Mouse (Mus musculus): ENCODE data around the gene Mnat1. TPM values are rescaled to one million over a fixed set of nuclear protein-coding genes. Genes with fewer than 3 reads are reported as not detected.

Gene Mnat1
- polyA plus RNA-seq, 1 experiment: 7.9 TPM

DNA sequence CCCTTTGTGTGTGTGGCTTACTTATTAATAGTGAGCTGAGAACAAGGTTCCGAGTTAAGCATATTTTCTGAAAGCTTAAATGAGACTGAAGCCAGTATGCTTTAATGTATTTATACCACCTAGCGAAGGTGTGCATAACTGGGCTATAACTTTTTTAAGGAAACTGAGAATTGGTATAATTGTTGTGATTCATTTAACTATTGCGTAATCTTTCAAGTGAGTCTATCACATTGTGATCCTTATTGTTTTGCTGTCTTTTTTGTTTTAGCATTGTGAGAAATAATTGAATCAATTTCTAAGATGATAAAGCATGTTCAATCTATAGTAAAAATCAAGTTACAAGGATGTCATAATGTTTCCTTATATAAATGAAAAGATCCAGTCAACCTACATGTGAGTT, 104.9 kb downstream of the Mnat1 start:
- 86% methylated on average over 3 of the region's 3 CpGs for WGBS
- Histone ChIP-seq H3K36me3 (ENCODE audit: control insufficient read depth, insufficient read depth, low read length) (no peaks in the 10 kb centered on the region), H3K27ac (ENCODE audit: insufficient read depth, low read depth, low read length) (no peak overlapping the region), H3K4me3 (ENCODE audit: insufficient read depth, low read depth, low read length) (no peak overlapping the region), H3K27me3 (replicated peaks; ENCODE audit: control insufficient read depth, insufficient read depth, low read length) (no peaks in the 10 kb centered on the region), H3K4me1 (ENCODE audit: control insufficient read depth, insufficient read depth, low read length) (no peaks in the 10 kb centered on the region)
- TF ChIP-seq CTCF (conservative IDR thresholded peaks at IDR 0.05; ENCODE audit: insufficient read depth, insufficient read length, low read depth, low read length) (no peak), POLR2A (IDR thresholded peaks at IDR 0.05; ENCODE audit: low read depth, low read length) (no peak)
- DNase-seq: no peak

DNA sequence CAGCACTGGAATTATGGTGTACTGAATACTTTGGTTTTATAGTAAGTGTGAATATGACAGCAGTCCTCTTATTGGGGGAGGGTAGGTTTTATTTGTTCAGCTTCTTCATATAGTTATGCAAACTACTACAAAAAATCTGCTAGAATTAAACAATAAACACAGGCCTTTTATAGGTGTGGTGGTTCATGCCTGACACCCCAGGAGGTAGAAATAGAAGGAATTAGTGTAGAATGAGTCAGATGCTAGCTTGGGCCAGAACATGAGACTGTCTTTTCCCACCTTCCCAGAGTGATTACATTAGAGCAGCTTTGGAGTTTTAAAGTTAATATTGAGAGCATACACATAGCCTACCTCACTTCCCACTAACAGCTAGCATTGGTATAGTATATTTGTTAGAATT, 106.7 kb downstream of the Mnat1 start:
- no peak for DNase-seq
- TF ChIP-seq CTCF (conservative IDR thresholded peaks at IDR 0.05; ENCODE audit: insufficient read depth, insufficient read length, low read depth, low read length): no peak
- no peak for TF ChIP-seq POLR2A (IDR thresholded peaks at IDR 0.05; ENCODE audit: low read depth, low read length)
- Histone ChIP-seq H3K4me3 (ENCODE audit: insufficient read depth, low read depth, low read length) (no peak overlapping the region), H3K27ac (ENCODE audit: insufficient read depth, low read depth, low read length) (no peak overlapping the region), H3K27me3 (replicated peaks; ENCODE audit: control insufficient read depth, insufficient read depth, low read length) (no peaks in the 10 kb centered on the region), H3K4me1 (ENCODE audit: control insufficient read depth, insufficient read depth, low read length) (no peaks in the 10 kb centered on the region), H3K36me3 (ENCODE audit: control insufficient read depth, insufficient read depth, low read length) (no peaks in the 10 kb centered on the region)

DNA sequence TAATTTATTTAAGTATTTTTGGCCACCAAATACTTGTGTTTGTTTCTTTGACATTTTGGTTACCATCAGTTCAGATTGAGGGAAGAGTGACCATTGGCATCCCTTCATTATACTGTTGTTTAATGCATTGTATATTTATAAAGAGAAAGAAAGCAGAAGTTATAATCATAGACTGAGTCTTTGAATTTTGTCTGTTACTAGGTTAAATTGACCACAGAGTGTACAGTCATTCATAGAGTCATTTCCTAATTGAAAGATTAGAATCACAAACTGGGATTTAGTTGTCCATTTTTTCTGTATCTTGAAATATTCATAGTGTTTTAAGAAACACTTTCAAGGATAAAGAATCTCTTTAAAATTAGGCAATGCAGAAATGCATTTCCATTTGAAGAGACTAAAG, 108.0 kb downstream of the Mnat1 start:
- Histone ChIP-seq H3K36me3 (ENCODE audit: control insufficient read depth, insufficient read depth, low read length) (no peaks in the 10 kb centered on the region), H3K4me1 (ENCODE audit: control insufficient read depth, insufficient read depth, low read length) (no peaks in the 10 kb centered on the region), H3K27ac (ENCODE audit: insufficient read depth, low read depth, low read length) (no peak overlapping the region), H3K4me3 (ENCODE audit: insufficient read depth, low read depth, low read length) (no peak overlapping the region), H3K27me3 (replicated peaks; ENCODE audit: control insufficient read depth, insufficient read depth, low read length) (no peaks in the 10 kb centered on the region)
- no peak for DNase-seq
- no peak for TF ChIP-seq CTCF (conservative IDR thresholded peaks at IDR 0.05; ENCODE audit: insufficient read depth, insufficient read length, low read depth, low read length)
- no peak for TF ChIP-seq POLR2A (IDR thresholded peaks at IDR 0.05; ENCODE audit: low read depth, low read length)

DNA sequence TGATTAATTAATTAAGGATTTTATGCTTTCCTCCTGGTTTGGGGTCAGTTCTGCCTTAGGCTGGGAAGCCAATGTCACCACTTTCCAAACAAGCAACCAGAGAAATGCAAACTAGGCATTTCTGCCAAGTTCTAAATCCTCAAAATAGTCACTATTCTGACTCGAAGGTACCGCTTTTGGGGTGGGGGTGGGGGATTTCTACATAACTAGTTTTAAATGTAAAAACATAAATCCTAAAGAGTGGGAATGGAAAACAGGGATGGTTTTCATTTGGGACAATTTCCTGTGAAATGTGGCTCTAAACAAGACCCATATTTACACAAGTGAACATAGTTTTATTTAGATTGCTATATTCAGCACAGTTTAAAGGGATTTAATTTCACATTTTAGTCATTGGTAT, 109.1 kb downstream of the Mnat1 start:
- WGBS: 46% methylated on average over 2 of the region's 2 CpGs
- no peaks in the 10 kb centered on the region for H3K36me3 ChIP-seq (ENCODE audit: control insufficient read depth, insufficient read depth, low read length)
- no peak for DNase-seq
- H3K4me3 ChIP-seq (ENCODE audit: insufficient read depth, low read depth, low read length): no peak overlapping the region
- no peaks in the 10 kb centered on the region for H3K4me1 ChIP-seq (ENCODE audit: control insufficient read depth, insufficient read depth, low read length)
- TF ChIP-seq CTCF (conservative IDR thresholded peaks at IDR 0.05; ENCODE audit: insufficient read depth, insufficient read length, low read depth, low read length): no peak
- no peak for TF ChIP-seq POLR2A (IDR thresholded peaks at IDR 0.05; ENCODE audit: low read depth, low read length)
- H3K27ac ChIP-seq (ENCODE audit: insufficient read depth, low read depth, low read length): no peak overlapping the region
- no peaks in the 10 kb centered on the region for H3K27me3 ChIP-seq (replicated peaks; ENCODE audit: control insufficient read depth, insufficient read depth, low read length)

DNA sequence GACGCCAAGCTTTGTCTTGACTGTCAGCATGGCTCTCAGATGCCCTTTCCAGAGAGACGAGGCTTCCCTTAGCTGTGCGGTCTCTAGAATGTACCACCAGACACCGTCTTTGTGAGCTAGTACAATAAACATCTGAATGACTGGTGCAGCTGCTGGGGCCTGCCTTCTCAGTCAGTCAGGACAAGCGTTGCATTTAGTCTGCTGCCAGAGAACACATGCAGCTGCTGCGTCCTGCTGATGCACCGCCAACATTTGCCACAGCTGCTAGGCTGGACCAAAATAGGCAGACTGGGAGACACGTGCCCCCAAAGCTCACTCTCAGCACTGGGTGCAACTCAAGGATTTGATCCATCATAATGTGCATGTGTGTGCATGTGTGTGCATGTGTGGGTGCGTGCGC, 118.4 kb downstream of the Mnat1 start:
- 79% methylated on average over 10 of the region's 10 CpGs for WGBS

DNA sequence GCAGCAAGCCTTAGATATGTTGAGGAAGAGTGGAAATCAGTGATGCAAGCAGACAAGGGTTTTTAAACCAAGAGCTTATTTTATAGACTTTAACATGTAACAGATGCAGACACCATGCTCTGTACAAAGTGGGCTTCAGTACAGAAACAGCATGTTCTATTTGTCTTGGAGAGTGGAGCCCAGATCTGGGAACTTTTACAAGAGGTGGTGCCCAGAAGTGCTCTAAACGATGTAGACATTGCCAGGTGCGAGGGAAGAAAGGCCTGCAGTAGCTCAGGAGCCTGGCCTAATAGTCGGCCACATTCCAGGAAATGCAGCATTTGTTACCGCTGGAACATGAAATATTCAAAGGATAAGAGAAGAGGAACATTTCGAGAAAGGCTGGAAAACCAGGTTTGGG, 122.2 kb downstream of the Mnat1 start:
- WGBS: 68% methylated on average over 5 of the region's 5 CpGs
- DNase-seq: no peak
- TF ChIP-seq CTCF (conservative IDR thresholded peaks at IDR 0.05; ENCODE audit: insufficient read depth, insufficient read length, low read depth, low read length): no peak
- no peak for TF ChIP-seq POLR2A (IDR thresholded peaks at IDR 0.05; ENCODE audit: low read depth, low read length)

More for the DNA sequence above, 118.4 kb downstream of the Mnat1 start:
- Histone ChIP-seq H3K27me3 (replicated peaks; ENCODE audit: control insufficient read depth, insufficient read depth, low read length) (no peaks in the 10 kb centered on the region), H3K4me1 (ENCODE audit: control insufficient read depth, insufficient read depth, low read length) (no peaks in the 10 kb centered on the region), H3K27ac (ENCODE audit: insufficient read depth, low read depth, low read length) (no peak overlapping the region), H3K36me3 (ENCODE audit: control insufficient read depth, insufficient read depth, low read length) (no peaks in the 10 kb centered on the region), H3K4me3 (ENCODE audit: insufficient read depth, low read depth, low read length) (no peak overlapping the region)
- TF ChIP-seq POLR2A (IDR thresholded peaks at IDR 0.05; ENCODE audit: low read depth, low read length) (no peak), CTCF (conservative IDR thresholded peaks at IDR 0.05; ENCODE audit: insufficient read depth, insufficient read length, low read depth, low read length) (no peak)
- DNase-seq: no peak

DNA sequence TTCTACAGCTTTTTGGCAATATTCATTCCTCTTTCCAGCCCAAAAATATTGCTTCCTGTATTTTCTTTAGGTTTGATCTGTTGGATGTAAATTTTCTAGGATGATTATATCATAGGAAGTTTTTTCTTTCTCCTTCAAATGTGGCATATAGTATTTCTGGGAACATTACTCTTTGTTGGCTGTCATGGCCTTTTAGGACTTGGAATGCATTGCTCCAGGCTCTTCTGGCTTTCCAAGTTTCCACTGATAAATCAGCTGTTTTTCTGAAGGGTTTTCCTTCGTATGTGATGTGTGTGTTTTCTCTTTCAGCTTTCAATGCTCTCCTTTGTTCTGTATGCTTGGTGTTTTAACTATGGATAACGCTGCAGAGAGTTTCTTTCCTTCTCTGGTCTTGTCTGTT, 131.5 kb downstream of the Mnat1 start:
- H3K27ac ChIP-seq (ENCODE audit: insufficient read depth, low read depth, low read length): no peak overlapping the region
- no peaks in the 10 kb centered on the region for H3K36me3 ChIP-seq (ENCODE audit: control insufficient read depth, insufficient read depth, low read length)
- TF ChIP-seq CTCF (conservative IDR thresholded peaks at IDR 0.05; ENCODE audit: insufficient read depth, insufficient read length, low read depth, low read length) (no peak), POLR2A (IDR thresholded peaks at IDR 0.05; ENCODE audit: low read depth, low read length) (no peak)
- H3K27me3 ChIP-seq (replicated peaks; ENCODE audit: control insufficient read depth, insufficient read depth, low read length): no peaks in the 10 kb centered on the region
- WGBS: 70% methylated on average over 2 of the region's 2 CpGs
- peak; percentile 11 for DNase-seq
- no peak overlapping the region for H3K4me3 ChIP-seq (ENCODE audit: insufficient read depth, low read depth, low read length)
- no peaks in the 10 kb centered on the region for H3K4me1 ChIP-seq (ENCODE audit: control insufficient read depth, insufficient read depth, low read length)

More for the DNA sequence above, 122.2 kb downstream of the Mnat1 start:
- Histone ChIP-seq H3K27me3 (replicated peaks; ENCODE audit: control insufficient read depth, insufficient read depth, low read length) (no peaks in the 10 kb centered on the region), H3K27ac (ENCODE audit: insufficient read depth, low read depth, low read length) (no peak overlapping the region), H3K4me3 (ENCODE audit: insufficient read depth, low read depth, low read length) (no peak overlapping the region), H3K36me3 (ENCODE audit: control insufficient read depth, insufficient read depth, low read length) (no peaks in the 10 kb centered on the region), H3K4me1 (ENCODE audit: control insufficient read depth, insufficient read depth, low read length) (no peaks in the 10 kb centered on the region)

DNA sequence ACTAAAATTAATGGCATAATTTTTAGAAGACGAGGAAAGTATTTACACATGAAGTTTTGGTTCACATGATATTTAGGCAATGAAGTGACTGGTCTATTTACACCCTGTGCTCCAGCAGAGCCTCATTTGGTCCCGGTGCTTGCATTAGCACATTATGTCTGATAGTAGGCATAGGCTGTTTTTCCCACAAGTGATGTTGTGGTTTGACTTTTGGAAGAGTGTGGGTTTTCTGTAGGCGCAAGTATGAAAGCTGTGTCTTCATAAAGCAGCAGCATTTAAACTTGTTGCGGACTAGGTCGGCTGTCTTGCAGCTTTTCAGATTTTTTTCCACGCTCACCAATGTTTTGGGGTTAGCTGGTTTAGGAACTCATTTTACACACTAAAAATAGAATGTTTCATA, 135.8 kb downstream of the Mnat1 start:
- Histone ChIP-seq H3K27ac (ENCODE audit: insufficient read depth, low read depth, low read length) (no peak overlapping the region), H3K27me3 (replicated peaks; ENCODE audit: control insufficient read depth, insufficient read depth, low read length) (no peaks in the 10 kb centered on the region), H3K4me3 (ENCODE audit: insufficient read depth, low read depth, low read length) (no peak overlapping the region)

More for the DNA sequence above, 135.8 kb downstream of the Mnat1 start:
- Histone ChIP-seq H3K4me1 (ENCODE audit: control insufficient read depth, insufficient read depth, low read length) (no peaks in the 10 kb centered on the region), H3K36me3 (ENCODE audit: control insufficient read depth, insufficient read depth, low read length) (no peaks in the 10 kb centered on the region)
- no peak for TF ChIP-seq CTCF (conservative IDR thresholded peaks at IDR 0.05; ENCODE audit: insufficient read depth, insufficient read length, low read depth, low read length)
- TF ChIP-seq POLR2A (IDR thresholded peaks at IDR 0.05; ENCODE audit: low read depth, low read length): no peak
- DNase-seq: no peak
- WGBS: 96% methylated on average over 6 of the region's 6 CpGs
